Mouse (Mus musculus) mouse trophoblast stem cell (cell line): ENCODE results near the gene Tas2r117.

Experiments used
- in situ Hi-C, 2 experiments: fragments of 300-500 bp; cut with MseI, MboI; formaldehyde crosslinking; loops; 2 replicates in 1 of 2; 3 replicates in 1 of 2; pipeline ENCODE4 v1.15.1; 2025

Gene Tas2r117

GRCm38 (mm10) chr6:132802518-132802917 lies at the start of gene Tas2r117:
TSS of gene Tas2r117 (plus strand) at chr6:132802818.
- in situ Hi-C loops: no loop called here

- in situ Hi-C loops: no loop called here
These were observed 48.2 kb upstream of the Tas2r117 start, which contains the start of gene Tas2r124 for GRCm38 (mm10) chr6:132754430-132754829. TSS of gene Tas2r124 (plus strand) at chr6:132754730.

GRCm38 (mm10) chr6:132761831-132762230 lies 40.8 kb upstream of the Tas2r117 start, which contains the start of gene Tas2r102:
TSS of gene Tas2r102 (plus strand) at chr6:132762131.
- in situ Hi-C loops: no loop called here

- in situ Hi-C loops: no loop called here
These were observed 24.6 kb upstream of the Tas2r117 start, which contains the start of gene Tas2r136 for GRCm38 (mm10) chr6:132778062-132778461. TSS of gene Tas2r136 (minus strand) at chr6:132778162.

GRCm38 (mm10) chr6:132795393-132795792 lies 7.2 kb upstream of the Tas2r117 start:
- in situ Hi-C loops: loop anchor here in 1 of 2 experiments (10.0 kb wide), 1 partner anchor 189 kb away; the partner anchor contains the start of gene Tas2r109

GRCm38 (mm10) chr6:132846842-132847241 lies 44.2 kb downstream of the Tas2r117 start, which contains the start of gene Tas2r123:
TSS of gene Tas2r123 (plus strand) at chr6:132847142.
- in situ Hi-C loops: no loop called here
